Mouse (Mus musculus) effector memory CD4-positive, alpha-beta T cell, adult 5 months (primary cell): ENCODE data around the gene 4932414N04Rik. TPM values are rescaled to one million over a fixed set of nuclear protein-coding genes. Genes with fewer than 3 reads are reported as not detected.

Experiments used
- polyA plus RNA-seq: library from polyadenylated mRNA; unstranded; fragments of 100-300 nt; shearing (Covaris generic); gene quantifications from one replicate; pipeline ENCODE4 v1.2.1, GENCODE M21; 2017

The 4932414N04Rik gene
- not detected for polyA plus RNA-seq

DNA sequence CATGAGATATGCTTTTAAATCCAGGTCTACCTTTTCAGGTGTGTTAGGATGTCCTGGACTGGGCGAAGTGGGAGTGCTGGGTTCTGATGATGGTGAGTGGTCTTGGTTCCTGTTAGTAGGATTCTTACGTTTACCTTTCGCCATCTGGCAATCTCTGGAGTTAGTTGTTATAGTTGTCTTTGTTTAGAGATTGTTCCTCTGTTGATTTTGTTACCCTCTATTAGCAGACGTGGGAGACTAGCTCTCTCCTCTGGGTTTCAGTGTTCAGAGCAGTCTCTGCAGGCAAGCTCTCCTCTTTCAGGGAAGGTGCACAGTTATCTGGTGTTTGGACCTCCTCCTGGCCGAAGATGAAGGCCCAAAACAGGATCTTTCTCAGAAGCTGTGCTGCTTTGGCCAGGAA is at the start of gene 4932414N04Rik:
Gene 4932414N04Rik, plus strand, starts transcription at position 301 of the 400 bp plus-strand sequence.

Other genes with a start within 250 kb of the 4932414N04Rik start
- 115 TPM for gene Stk39, start 184.2 kb upstream of the 4932414N04Rik start, polyA plus RNA-seq
- not detected for gene 4933409G03Rik, start 74.1 kb upstream of the 4932414N04Rik start, polyA plus RNA-seq
- 11.4 TPM for gene Cers6, start 205.0 kb downstream of the 4932414N04Rik start, polyA plus RNA-seq